In the genomic region with DNA sequence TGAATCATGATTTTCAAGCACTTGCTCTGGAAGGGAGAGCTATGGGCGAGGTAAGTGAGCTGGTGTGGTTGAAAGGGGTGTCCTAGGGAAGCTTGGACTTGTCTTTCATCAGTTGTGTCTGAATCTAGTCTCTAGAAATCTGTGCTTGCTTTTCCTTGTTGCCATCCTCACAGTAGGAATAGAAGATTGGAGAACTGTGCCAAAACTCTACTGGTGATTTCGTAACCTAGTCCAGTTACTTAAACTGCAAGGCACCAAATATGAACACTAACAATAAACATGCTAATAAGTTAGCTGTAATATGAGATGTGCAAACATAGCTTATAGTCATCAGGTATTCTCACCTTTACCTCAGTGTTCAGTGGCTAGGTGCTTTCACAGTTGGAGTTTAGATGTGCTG, we compare ENCODE assay signal across 13 mouse cellular contexts.
"Had no signal": no experiment of that assay in that cellular context is flagged by ENCODE, and none has a peak within 500 bp of the region (broad histone marks: within the 10 kb centered on the region; RNA-seq: fewer than 3 reads in every experiment).

No protein-coding gene starts in this region.

- H3K9ac ChIP-seq: kidney, embryonic 15.5 days; limb, embryonic 15.5 days; liver, embryonic 15.5 days; midbrain, embryonic 15.5 days; neural tube, embryonic 12.5 days had no signal

- H3K27me3 ChIP-seq: kidney, embryonic 15.5 days; limb, embryonic 15.5 days; liver, embryonic 15.5 days; midbrain, embryonic 15.5 days; neural tube, embryonic 12.5 days had no signal

- H3K4me2 ChIP-seq: kidney, embryonic 15.5 days; limb, embryonic 15.5 days; liver, embryonic 15.5 days; midbrain, embryonic 15.5 days; neural tube, embryonic 12.5 days had no signal

- DNase-seq: kidney, adult 2 months; kidney, postnatal 14 days; layer of hippocampus, adult 9-11 months; layer of hippocampus, postnatal 36 days; thymus, adult 2 months; thymus, postnatal 25 days had no signal

- H3K4me3 ChIP-seq: kidney, embryonic 15.5 days; limb, embryonic 15.5 days; liver, embryonic 15.5 days; midbrain, embryonic 10.5 days; midbrain, embryonic 15.5 days; neural tube, embryonic 12.5 days had no signal

- ATAC-seq: intestine, embryonic 16.5 days; midbrain, embryonic 15.5 days had no signal

- H3K27ac ChIP-seq: limb, embryonic 15.5 days; midbrain, embryonic 10.5 days; midbrain, embryonic 15.5 days; neural tube, embryonic 12.5 days had no signal

- H3K9me3 ChIP-seq: kidney, embryonic 15.5 days; limb, embryonic 15.5 days; liver, embryonic 15.5 days; midbrain, embryonic 10.5 days; midbrain, embryonic 15.5 days; neural tube, embryonic 12.5 days had no signal

- H3K4me1 ChIP-seq: midbrain, embryonic 10.5 days; neural tube, embryonic 12.5 days had no signal
